In the genomic region with DNA sequence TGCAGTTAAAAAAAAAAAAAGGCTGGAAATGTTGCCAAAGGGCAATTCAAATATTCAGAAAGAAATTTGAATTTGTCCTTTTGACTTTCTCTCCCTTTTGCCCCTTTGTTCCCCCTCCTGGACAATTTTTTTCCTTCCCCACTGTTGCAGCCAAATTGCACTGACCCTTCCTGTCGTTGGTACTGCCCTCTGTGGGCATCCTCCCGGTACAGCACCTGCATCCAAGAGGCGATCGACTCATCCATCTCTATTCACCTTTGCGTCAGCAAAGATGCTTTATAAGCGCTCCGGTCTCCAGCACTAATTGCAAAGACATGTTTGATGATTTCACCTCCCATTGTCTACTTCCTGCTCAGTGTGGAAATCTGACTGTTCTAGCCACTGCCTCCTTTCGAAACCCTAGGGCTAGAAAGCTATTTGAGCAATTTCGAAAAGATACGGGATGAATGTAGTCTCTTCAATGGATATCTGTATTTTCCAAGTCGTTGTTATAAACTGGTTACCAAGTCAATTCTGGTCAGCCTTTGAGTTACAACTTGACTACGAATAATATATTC, we compare ENCODE assay signal across 8 mouse cellular contexts. TPM values are rescaled to one million over a fixed set of nuclear protein-coding genes. Genes with fewer than 3 reads are reported as not detected.
DNase-seq lines count a peak whose midpoint lies in the region; ATAC-seq and TF ChIP-seq lines count a peak whose summit lies in the region.

No protein-coding gene starts in this region.

- H3K4me2 ChIP-seq in kidney, embryonic 14.5 days (replicated peaks; ENCODE audit: low read depth, low read length) = no peak overlapping the region
- H3K4me2 ChIP-seq in embryonic facial prominence, embryonic 13.5 days = peak overlapping the region; percentile 97
- peak overlapping the region; percentile 90; the same call in 1 of the 2 replicates for H3K4me2 ChIP-seq in limb, embryonic 15.5 days

- no peak overlapping the region for H3K9ac ChIP-seq in kidney, embryonic 14.5 days (ENCODE audit: low read depth, low read length)
- H3K9ac ChIP-seq in embryonic facial prominence, embryonic 13.5 days = no peak overlapping the region
- no peak overlapping the region for H3K9ac ChIP-seq in limb, embryonic 15.5 days

- ATAC-seq in kidney, embryonic 14.5 days (ENCODE audit: low FRiP score, low TSS enrichment) = no peak
- ATAC-seq in embryonic facial prominence, embryonic 13.5 days (ENCODE audit: insufficient number of reproducible peaks, insufficient read depth, low FRiP score, low TSS enrichment, low read depth) = no peak
- ATAC-seq in limb, embryonic 15.5 days (ENCODE audit: insufficient number of reproducible peaks, low FRiP score, low TSS enrichment, low read depth) = no peak

- H3K9me3 ChIP-seq in kidney, embryonic 14.5 days (ENCODE audit: control insufficient read depth, low read length) = no peaks in the 10 kb centered on the region
- H3K9me3 ChIP-seq in embryonic facial prominence, embryonic 13.5 days = no peaks in the 10 kb centered on the region
- H3K9me3 ChIP-seq in limb, embryonic 15.5 days = no peaks in the 10 kb centered on the region

- peak; percentile 34 for TF ChIP-seq CTCF in kidney, adult 2 months (conservative IDR thresholded peaks at IDR 0.05; ENCODE audit: insufficient read depth, insufficient read length, low read depth, low read length)
- TF ChIP-seq CTCF in bone marrow, adult 2 months (IDR thresholded peaks at IDR 0.05; ENCODE audit: control insufficient read depth, insufficient read depth, low read length) = peak; percentile 39; the same call in 1 of the 2 replicates

- 53% methylated on average over 12 of the region's 12 CpGs for WGBS in kidney, adult 2 months
- 40% methylated on average over 12 of the region's 12 CpGs for WGBS in kidney, embryonic 14.5 days
- 38% methylated on average over 12 of the region's 12 CpGs for WGBS in bone marrow, adult 2 months
- WGBS in embryonic facial prominence, embryonic 13.5 days = 30% methylated on average over 12 of the region's 12 CpGs
- WGBS in limb, embryonic 15.5 days = 37% methylated on average over 12 of the region's 12 CpGs

- H3K36me3 ChIP-seq in kidney, adult 2 months (ENCODE audit: control insufficient read depth, insufficient read depth, low read length) = no peaks in the 10 kb centered on the region
- no peaks in the 10 kb centered on the region for H3K36me3 ChIP-seq in kidney, embryonic 14.5 days (ENCODE audit: control insufficient read depth, insufficient read depth, low read length)
- no peaks in the 10 kb centered on the region for H3K36me3 ChIP-seq in embryonic facial prominence, embryonic 13.5 days
- H3K36me3 ChIP-seq in limb, embryonic 15.5 days = no peaks in the 10 kb centered on the region

- TF ChIP-seq POLR2A in kidney, adult 2 months (IDR thresholded peaks at IDR 0.05; ENCODE audit: low read depth, low read length) = no peak
- no peak for TF ChIP-seq POLR2A in bone marrow, adult 2 months (IDR thresholded peaks at IDR 0.05; ENCODE audit: borderline replicate concordance, control insufficient read depth, low read depth, low read length)

- H3K4me1 ChIP-seq in kidney, adult 2 months (ENCODE audit: control insufficient read depth, insufficient read depth, low read length) = no peaks in the 10 kb centered on the region; the same call in 1 of the 2 replicates
- H3K4me1 ChIP-seq in kidney, embryonic 14.5 days (ENCODE audit: control insufficient read depth, insufficient read depth, low read length) = peaks cover 10% of the 10 kb centered on the region; the same call in 1 of the 2 replicates
- peaks cover 1% of the 10 kb centered on the region for H3K4me1 ChIP-seq in bone marrow, adult 2 months (ENCODE audit: control insufficient read depth, insufficient read depth, low read length)
- peaks cover 23% of the 10 kb centered on the region for H3K4me1 ChIP-seq in embryonic facial prominence, embryonic 13.5 days
- H3K4me1 ChIP-seq in limb, embryonic 15.5 days = peaks cover 16% of the 10 kb centered on the region

- no peak for DNase-seq in kidney, adult 2 months
- no peak for DNase-seq in frontal cortex, adult 2 months (ENCODE audit: extremely low spot score in 1 of 2, low spot score in 1 of 2)
- DNase-seq in urinary bladder, postnatal 4 days (ENCODE audit: low spot score in 2 of 2) = no peak
- DNase-seq in ovary, adult 18-20 months (ENCODE audit: low spot score) = no peak

- no peak overlapping the region for H3K4me3 ChIP-seq in kidney, adult 2 months (ENCODE audit: insufficient read depth, low read depth, low read length)
- H3K4me3 ChIP-seq in kidney, embryonic 14.5 days (ENCODE audit: low read length) = no peak overlapping the region
- H3K4me3 ChIP-seq in bone marrow, adult 2 months (replicated peaks; ENCODE audit: control insufficient read depth, low read depth, low read length) = peak overlapping the region; percentile 17
- no peak overlapping the region for H3K4me3 ChIP-seq in embryonic facial prominence, embryonic 13.5 days
- H3K4me3 ChIP-seq in limb, embryonic 15.5 days = 0 out of 2 replicates have a peak overlapping the region, but pooled peaks have one; percentile 53

- no peaks in the 10 kb centered on the region for H3K27me3 ChIP-seq in kidney, adult 2 months (replicated peaks; ENCODE audit: control insufficient read depth, insufficient read depth, low read length)
- H3K27me3 ChIP-seq in kidney, embryonic 14.5 days (ENCODE audit: control insufficient read depth, insufficient read depth, low read length) = peaks cover 3% of the 10 kb centered on the region; the same call in 1 of the 2 replicates
- H3K27me3 ChIP-seq in embryonic facial prominence, embryonic 13.5 days = peaks cover 20% of the 10 kb centered on the region
- peaks cover 20% of the 10 kb centered on the region for H3K27me3 ChIP-seq in limb, embryonic 15.5 days

- H3K27ac ChIP-seq in kidney, adult 2 months (ENCODE audit: insufficient read depth, low read depth, low read length) = no peak overlapping the region
- no peak overlapping the region for H3K27ac ChIP-seq in kidney, embryonic 14.5 days (ENCODE audit: low read depth, low read length)
- H3K27ac ChIP-seq in bone marrow, adult 2 months (ENCODE audit: control insufficient read depth, insufficient read depth, low read depth, low read length, poor library complexity) = no peak overlapping the region
- no peak overlapping the region for H3K27ac ChIP-seq in embryonic facial prominence, embryonic 13.5 days
- no peak overlapping the region for H3K27ac ChIP-seq in limb, embryonic 15.5 days

RNA-seq across cellular contexts. Expression of a gene that starts 1.0 kb away (rescaled TPM):
- polyA plus RNA-seq in kidney, adult 2 months (2012; rRNA removed) = 3.1 and 3.2 TPM in 2 replicates
- 0.90 and 0.95 TPM in 2 replicates for polyA plus RNA-seq in kidney, embryonic 14.5 days (2014; fragmentation: Nextera tagmentation; extraction: Ambion mirVana)
- polyA plus RNA-seq in bone marrow, adult 2 months (2011; ENCODE audit: insufficient read depth, insufficient read length, low replicate concordance, missing spikeins) = 3.8 and 8.3 TPM in 2 replicates
- 2.2 and 2.7 TPM in 2 replicates for polyA plus RNA-seq in embryonic facial prominence, embryonic 13.5 days (2015; fragmentation: Nextera tagmentation; extraction: Ambion mirVana)
- polyA plus RNA-seq in limb, embryonic 15.5 days (2015; fragmentation: Nextera tagmentation; extraction: Ambion mirVana) = 3.9 and 4.4 TPM in 2 replicates
- 9.1 and 9.7 TPM in 2 replicates for polyA plus RNA-seq in frontal cortex, adult 2 months (2012; rRNA removed)

RNA-seq across cellular contexts. Expression of a gene that starts 15.4 kb away (rescaled TPM):
- 12.8 and 17.6 TPM in 2 replicates for polyA plus RNA-seq in kidney, adult 2 months (2012; rRNA removed)
- 276 and 313 TPM in 2 replicates for polyA plus RNA-seq in kidney, embryonic 14.5 days (2014; fragmentation: Nextera tagmentation; extraction: Ambion mirVana)
- 504 and 514 TPM in 2 replicates for polyA plus RNA-seq in bone marrow, adult 2 months (2011; ENCODE audit: insufficient read depth, insufficient read length, low replicate concordance, missing spikeins)
- polyA plus RNA-seq in embryonic facial prominence, embryonic 13.5 days (2015; fragmentation: Nextera tagmentation; extraction: Ambion mirVana) = 365 and 390 TPM in 2 replicates
- polyA plus RNA-seq in limb, embryonic 15.5 days (2015; fragmentation: Nextera tagmentation; extraction: Ambion mirVana) = 236 and 267 TPM in 2 replicates
- polyA plus RNA-seq in frontal cortex, adult 2 months (2012; rRNA removed) = 31.1 and 44.5 TPM in 2 replicates

Comparison
In these comparisons a context has a peak if more than half of its experiments do, and no peak if none do; other contexts are left out.
1. H3K4me3 ChIP-seq: peak in bone marrow, adult 2 months (single experiment) and limb, embryonic 15.5 days (single experiment); none in kidney, adult 2 months (single experiment), kidney, embryonic 14.5 days (single experiment) and embryonic facial prominence, embryonic 13.5 days (single experiment).